Mouse (Mus musculus) cerebellum, adult 2 months (tissue): ENCODE results near the gene Camk2n1.

Experiments
- CTCF ChIP-seq: fragments of 200-500 bp; IDR thresholded peaks from 2 replicates; pipeline ENCODE4 v1.5.1; 2011; ENCODE audit warnings: low read depth, mild to moderate bottlenecking, control low read depth, low read length, moderate library complexity, borderline replicate concordance; ENCODE audit not compliant: insufficient read depth
- POLR2A ChIP-seq: fragments of 200-500 bp; IDR thresholded peaks from 2 replicates; pipeline ENCODE4 v1.6.1; 2011; ENCODE audit warnings: low read length, control low read depth, borderline replicate concordance; ENCODE audit not compliant: insufficient read depth

- TF ChIP-seq POLR2A, result no peak
- no peak for TF ChIP-seq CTCF
These were observed 42.5 kb upstream of the Camk2n1 start for GRCm38 (mm10) chr4:138411504-138412121.
